Mouse (Mus musculus) right cerebral cortex, adult 2 months (tissue): ENCODE results near the gene Gpsm3.
"Not testable (repeated sequence)": the region's sequence is repeated elsewhere in the genome, so short reads cannot be mapped to it uniquely, and the experiment has no call there.

Source experiments
- DNase-seq, 2 experiments: peaks; one replicate each; pipeline ENCODE4 v3.0.0; 2021 to 2022; ENCODE audit warnings: low spot score in 2 of 2

Gene Gpsm3

DNA sequence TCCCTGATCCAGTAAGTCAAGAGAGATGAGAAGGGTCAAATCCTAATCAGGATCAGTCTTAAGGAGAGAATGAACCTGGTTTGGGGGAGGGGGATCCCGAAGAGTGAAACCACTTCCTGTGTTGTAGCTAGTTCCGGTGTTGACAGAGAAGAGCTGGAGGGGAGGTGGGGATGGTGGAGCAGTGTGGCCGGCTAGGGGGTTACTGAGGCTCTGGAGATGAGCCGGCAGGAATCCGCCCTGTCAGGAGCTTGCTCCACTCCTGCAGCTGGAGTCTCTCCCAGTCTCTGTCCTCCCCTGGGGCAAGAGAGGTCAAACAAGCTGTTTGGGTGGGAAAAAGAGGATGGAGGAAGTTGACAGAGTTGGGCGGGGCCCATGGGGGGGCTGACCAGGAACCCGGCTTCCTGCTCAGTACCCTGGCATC, at the start of gene Gpsm3:
Gene Gpsm3 (plus strand): TSS at position 126 of the 421 bp plus-strand sequence.
- DNase-seq: no peak

DNA sequence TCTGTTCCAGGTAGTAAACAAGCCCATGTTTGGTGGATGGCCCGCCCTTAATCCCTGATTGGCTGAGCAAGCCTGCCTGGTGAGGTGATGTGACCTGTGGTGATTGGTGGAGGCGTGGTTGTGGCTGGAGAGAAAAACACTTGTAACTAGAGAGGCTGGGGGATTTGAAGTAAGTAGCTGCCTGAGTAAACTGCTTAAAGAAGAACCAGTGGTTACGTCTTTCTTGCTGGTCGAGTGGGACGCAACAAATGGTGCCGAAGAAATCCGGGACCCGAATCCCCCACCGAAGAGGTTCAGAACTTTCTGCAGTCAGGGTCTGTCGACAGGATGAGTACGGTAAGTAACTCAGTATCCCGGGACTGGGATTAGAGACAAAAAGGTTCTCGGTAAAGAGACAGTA, 46.0 kb upstream of the Gpsm3 start:
- not testable (repeated sequence) for DNase-seq

DNA sequence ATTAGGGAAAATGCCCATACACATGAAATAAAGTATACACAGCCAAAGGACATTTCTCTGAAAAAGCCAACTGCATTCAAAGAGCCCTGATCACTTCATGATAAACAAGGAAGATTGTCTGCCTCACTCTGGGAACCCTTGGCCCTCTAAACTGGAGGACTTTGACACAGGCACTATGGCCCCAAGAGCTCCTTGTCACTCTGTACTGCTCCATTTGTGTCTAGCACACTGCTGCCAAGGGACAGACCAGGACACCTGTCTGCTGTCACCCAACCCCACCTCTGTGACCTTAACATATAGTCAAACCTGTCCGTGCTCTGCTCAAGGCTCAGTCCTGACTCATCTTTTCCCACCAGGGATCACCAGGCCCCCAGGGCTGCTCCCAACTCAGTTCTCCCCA, 42.8 kb upstream of the Gpsm3 start:
- no peak for DNase-seq

DNA sequence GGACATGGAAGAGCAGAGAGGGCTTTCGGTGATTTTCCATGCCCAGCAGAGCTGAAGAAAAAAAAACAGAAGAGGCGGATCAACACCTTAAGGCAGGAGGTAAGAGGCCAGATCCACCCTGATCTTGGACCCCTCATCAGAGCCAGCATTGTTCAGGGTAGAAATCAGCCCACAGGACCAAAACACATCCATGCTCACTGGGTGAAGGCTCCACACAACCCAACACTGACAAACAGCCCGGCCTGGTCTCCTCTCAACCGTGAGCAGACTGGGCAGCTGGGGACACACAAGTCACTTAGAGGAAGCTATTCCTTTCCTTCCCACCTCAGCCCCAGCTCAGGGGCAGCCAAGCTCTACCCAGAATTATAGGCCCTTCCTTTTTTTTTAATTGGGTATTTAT, 42.0 kb upstream of the Gpsm3 start:
- DNase-seq: no peak

DNA sequence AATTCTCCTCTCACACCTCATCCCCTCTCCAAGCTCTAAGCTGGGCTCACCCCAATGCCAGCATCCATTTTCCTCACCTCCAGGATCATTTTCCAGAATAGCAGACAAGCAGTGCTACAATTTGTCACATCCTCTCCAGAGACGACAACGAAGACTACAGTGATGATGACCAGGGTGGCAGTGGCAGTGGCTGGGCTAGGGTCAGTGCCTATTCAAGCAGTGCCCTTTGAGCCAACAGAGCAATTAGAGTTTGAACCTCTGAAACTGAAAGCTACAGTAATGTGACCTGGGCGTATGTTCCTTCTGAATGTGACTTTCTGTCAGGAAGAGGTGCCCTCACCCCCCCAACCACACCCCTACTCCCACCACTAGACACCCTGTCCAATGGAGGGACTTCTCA, 40.5 kb upstream of the Gpsm3 start:
- DNase-seq: no peak

DNA sequence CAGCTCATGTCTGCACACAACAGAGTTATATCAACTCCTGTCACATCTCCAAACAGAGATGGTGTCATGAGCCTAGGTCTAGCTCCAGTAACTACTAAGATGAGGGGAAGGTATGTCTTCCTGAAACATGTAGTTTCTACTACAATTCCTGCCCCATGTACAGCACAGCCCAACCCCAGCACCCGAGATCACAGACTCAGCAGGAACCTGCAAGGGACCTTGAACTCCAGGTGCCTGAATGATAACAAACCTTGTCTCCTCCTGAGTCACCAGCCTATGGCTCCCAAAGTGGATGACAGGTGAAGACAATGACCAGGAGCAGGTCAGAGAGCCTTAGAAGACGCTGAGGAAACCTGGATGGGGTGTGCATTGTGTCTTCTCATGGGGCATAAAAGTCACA, 39.8 kb upstream of the Gpsm3 start:
- DNase-seq: no peak

DNA sequence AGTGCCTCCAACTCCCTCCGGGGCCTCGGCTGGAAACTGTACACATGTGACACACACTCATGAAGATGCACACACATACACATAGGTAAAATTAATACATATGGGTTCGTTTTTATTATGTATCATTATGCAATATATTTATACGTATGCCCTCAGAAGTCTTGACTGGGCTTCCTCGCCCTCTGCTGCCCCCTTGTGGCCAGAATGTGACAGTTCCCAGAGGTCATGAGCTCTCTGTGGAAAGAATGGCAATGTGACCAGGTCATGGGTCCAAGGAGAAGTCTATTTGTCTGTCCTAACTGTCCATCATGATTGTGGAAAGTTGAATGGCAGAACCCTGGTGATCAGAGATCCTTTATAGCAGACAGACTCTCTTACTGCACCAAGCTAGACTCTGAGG, 34.1 kb upstream of the Gpsm3 start:
- peak; percentile 78 for DNase-seq

DNA sequence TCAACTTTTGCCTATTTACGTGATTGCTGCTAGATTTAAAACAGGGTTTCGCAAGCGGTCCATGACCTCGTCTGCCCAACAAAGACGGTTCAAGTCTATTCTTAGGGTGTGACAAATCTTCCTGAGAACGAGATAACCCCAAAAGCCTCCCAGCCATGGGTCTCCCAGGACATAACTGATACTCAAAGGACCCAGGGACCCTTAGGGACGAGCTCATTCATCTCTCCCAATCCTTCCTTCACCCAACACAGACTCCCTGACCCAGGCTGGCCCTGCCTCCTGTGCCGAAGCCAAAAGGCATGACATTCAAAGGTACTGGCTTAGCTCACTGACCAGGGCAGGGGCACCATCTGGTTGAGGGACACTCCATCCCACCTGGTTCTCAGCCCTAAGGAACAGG, 33.2 kb upstream of the Gpsm3 start:
- no peak for DNase-seq

DNA sequence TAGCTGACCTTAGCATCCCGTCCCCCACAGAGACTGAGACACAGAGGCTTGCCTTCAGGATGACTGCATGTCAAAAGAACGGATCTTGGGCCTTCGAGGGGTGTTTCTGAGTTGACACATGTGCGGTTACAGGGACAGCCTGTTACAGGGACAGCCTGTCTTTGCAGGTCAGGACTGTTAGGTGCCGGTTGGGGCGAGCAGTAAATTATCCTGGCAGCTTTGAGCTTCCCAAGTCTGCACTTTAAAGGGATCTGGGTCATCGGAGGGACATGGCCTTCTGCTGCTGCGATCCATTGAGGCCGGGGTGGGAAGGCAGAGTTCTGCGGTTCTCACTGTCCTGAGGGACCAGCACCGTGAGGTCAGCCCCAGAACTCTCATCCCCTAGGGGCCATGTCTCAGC, 32.2 kb upstream of the Gpsm3 start:
- no peak for DNase-seq

DNA sequence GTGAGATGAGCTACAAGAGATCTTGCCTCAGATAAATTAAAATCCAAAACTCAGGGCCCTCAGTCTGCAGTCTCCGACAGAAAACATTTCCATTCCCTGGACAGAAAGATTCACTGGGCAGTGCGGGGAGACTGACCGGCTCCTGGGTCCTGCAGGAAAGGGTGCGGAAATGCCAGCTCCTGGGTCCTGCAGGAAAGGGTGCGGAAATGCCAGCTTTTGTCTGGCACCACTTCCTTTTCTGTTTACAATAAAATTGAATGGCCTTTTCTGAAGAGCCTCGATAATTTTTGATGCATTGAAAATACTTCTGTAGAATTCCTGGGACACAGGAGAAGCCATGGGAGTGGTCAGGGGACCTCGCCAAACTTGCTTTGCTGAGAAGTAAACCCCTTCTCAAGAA, 30.5 kb upstream of the Gpsm3 start:
- DNase-seq: no peak

DNA sequence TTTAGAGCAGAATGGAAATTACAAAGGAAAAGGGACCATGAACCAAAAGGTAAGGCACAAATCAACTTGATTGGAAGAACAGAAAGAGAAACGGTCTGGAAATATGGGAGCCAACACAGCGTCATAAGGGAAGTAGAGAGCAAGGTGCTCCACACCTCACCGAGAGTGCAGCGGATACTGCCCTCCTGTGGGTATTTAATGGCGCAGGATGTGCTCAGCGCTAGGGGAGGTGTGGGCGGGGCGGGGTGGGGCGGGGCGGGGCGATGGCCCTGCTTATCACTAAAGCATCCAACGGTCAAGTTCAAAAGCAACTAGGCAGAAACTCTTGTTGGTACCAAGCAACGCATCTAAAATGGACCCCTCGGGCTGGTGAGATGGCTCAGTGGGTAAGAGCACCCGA, 29.7 kb upstream of the Gpsm3 start:
- no peak for DNase-seq

DNA sequence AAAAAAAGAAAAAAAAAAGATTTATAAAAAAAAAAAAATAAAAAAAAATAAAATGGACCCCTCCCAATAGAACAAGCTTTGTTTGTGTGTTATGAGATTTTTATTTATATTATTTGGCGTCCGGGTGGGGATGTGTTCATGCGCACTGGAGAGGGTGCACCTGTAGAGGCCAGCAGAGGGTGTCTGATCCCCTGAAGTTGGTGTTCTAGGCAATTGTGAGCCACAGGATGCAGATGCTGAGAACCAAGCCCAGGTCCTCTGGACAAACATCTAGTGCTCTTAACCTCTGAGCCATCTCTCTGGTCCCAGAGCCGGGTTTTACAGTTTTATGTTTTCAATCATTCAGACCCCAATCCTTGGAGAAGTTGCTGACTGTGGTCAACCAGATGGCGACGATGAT, 29.2 kb upstream of the Gpsm3 start:
- DNase-seq: no peak

DNA sequence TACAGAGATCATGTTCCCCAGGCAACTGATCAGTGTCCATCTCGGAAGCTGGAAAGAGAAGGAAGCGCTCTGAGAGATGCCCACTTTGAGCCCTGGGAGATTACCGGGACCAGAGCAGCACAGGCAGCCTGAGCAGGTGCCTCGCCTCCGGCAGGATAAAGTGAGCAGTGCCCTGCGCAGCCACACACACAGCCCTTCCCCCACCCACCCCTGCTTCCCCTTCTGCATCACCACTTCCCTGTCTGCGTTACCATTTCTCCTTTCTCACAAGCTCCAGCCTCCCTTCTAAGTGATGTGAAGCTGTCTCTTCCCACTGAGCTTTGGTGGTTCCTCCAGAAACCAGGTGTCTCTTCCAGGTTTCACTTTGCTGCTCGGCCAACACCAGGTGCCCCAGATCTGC, 28.4 kb upstream of the Gpsm3 start:
- DNase-seq: no peak

DNA sequence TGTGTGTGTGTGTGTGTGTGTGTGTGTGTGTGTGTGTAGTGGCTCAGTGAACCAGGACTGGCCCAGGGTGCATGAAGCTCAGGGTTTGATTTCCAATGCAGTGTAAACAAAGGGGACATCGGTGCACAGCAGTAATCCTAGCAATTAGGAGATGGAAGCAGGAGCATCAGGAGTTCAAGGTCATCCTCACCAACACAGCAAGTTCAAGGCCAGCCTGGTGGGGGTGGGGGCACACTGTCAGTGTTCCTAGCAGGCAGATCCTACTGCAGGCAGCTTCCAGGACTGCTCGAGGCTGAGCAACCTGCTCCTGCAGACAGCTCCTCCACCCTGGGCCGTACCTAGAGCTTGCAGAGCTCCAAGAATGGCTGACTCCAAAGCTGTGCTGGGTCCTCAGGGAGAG, 27.0 kb upstream of the Gpsm3 start:
- no peak for DNase-seq

DNA sequence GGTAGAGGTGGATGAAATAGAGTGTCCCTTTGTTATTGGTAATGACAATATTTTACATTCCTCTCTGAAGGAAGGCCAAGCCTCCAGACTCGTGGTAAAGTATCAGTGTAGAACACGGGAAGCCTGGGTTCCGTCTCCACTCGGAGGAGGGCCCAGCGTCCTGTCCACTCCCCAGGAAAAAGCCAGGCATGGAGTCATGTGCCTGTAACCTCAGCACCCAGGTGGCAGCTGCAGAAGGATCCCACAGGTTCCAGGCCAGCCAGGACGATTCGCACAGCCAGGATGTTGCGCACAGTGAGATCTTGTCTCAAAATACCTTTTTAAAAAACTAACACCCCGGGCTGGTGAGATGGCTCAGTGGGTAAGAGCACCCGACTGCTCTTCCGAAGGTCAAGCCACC, 26.3 kb upstream of the Gpsm3 start:
- DNase-seq: no peak

DNA sequence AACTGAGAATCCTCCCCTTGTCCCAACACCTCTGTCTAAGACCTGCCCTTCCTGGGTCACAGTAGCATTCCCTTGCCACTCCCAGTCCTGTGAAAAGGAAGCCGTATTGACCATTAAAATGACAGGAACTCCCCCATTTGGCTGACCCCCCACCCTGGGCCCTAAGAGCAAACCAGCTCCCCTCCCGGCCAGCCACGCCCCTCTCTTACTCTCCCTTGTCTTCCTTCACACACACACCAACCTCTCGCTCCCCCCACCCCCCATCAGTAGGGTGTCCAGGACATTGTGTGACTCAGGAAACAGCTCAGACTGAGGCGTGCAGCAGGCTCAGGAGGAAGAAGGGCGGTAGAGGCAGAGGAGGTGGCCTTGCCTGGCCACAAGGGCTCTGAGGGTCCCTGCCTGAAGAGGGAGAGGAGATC, 25.6 kb upstream of the Gpsm3 start, which contains the start of gene Notch4:
Gene Notch4 (plus strand): TSS at position 266 of the 419 bp plus-strand sequence.
- no peak for DNase-seq

DNA sequence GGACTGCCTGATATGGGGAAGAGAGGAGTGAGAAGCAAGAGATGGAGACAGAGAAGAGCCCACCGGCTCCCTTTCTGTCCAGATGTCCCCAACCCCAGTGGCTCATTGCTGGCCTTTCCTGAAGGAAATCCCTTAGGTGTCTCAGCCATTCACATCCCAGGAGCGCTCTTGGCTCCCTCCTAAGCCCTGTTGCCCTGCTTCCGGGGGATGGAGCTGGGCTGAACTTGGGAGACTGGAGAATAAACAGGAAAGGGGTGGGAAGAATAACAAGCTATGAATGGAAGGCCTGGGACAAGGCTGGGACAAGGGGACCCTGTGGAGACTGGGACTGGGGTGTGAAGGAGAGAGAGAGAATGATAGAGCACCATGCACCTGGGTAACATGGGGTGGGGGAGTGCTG, 24.8 kb upstream of the Gpsm3 start:
- DNase-seq: no peak

DNA sequence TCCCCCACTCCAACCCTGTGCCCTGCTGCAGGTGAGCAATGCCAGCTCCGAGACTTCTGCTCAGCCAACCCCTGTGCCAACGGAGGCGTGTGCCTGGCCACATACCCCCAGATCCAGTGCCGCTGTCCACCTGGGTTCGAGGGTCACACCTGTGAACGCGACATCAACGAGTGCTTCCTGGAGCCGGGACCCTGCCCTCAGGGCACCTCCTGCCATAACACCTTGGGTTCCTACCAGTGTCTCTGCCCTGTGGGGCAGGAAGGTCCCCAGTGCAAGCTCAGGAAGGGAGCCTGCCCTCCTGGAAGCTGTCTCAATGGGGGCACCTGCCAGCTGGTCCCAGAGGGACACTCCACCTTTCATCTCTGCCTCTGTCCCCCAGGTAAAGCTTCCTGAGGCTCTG, 22.3 kb upstream of the Gpsm3 start:
- no peak for DNase-seq

DNA sequence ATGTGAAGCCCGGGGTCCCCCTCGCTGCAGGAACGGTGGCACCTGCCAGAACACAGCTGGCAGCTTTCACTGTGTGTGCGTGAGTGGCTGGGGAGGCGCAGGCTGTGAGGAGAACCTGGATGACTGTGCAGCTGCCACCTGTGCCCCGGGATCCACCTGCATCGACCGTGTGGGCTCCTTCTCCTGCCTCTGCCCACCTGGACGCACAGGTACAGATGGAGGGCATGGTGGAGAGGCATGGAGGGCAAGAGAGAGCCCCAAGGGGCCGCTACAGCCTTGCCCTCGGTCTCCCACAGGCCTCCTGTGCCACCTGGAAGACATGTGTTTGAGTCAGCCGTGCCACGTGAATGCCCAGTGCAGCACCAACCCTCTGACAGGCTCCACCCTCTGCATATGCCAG, 21.2 kb upstream of the Gpsm3 start:
- no peak for DNase-seq

DNA sequence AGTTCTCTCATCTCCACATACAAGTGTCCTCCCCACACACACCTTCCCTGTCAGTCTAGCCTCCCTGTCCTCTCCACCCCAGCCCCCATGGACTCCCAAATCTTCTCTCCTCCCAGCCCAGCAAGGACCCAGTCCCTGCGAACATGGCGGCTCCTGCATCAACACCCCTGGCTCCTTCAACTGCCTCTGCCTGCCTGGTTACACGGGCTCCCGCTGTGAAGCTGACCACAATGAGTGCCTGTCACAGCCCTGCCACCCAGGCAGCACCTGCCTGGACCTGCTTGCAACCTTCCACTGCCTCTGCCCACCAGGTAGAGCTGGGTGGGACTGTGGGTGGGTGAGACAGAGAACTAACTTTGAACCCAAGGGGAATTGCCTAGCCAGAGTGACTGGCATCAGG, 19.7 kb upstream of the Gpsm3 start:
- no peak for DNase-seq

DNA sequence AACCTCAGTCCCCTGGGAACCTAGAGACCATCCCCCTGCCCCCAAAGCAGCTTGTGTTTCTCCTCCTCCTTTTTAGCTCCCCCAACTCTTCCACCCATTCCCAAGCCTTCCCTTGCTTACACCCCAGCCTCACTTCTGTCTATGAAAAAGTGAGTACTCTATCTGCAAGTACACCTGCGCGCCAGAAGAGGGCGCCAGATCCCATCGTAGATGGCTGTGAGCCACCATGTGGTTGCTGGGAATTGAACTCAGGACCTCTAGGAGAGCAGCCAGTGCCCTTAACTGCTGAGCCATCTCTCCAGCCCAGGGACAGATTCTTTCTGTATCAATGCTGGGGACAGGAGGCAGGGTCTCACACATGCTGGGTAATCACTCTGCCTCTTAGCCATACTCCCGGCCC, 17.7 kb upstream of the Gpsm3 start:
- DNase-seq: no peak

DNA sequence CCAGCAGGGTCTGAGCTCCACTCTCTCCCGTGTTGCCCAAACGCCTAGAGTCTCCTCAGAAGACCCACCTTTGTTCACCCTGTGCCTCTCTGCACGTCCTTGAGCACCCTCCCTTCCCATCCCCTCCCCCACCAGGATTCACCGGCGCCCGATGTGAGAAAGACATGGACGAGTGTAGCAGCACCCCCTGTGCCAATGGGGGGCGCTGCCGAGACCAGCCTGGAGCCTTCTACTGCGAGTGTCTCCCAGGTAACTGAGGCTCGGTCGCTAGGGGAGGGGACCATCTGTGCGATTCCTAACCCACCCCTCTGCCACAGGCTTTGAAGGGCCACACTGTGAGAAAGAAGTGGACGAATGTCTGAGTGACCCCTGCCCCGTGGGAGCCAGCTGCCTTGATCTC, 17.2 kb upstream of the Gpsm3 start:
- DNase-seq: no peak

DNA sequence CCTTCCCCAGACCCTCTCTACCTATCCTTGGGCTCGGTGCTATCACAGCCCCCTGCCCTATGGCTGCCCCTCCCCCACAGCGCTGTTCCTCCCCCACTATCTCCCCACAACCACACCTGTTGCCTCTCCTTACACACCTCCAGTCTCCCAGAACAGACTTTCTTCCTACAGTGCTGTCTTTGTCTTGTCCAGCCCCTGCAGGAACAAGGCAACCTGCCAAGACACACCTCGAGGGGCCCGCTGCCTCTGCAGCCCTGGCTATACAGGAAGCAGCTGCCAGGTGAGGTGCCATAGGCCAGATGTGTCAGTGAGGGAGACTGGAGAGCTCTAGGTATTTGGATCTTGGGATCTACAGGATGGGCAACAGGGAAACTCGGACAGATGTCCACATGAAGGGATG, 13.0 kb upstream of the Gpsm3 start:
- no peak for DNase-seq

DNA sequence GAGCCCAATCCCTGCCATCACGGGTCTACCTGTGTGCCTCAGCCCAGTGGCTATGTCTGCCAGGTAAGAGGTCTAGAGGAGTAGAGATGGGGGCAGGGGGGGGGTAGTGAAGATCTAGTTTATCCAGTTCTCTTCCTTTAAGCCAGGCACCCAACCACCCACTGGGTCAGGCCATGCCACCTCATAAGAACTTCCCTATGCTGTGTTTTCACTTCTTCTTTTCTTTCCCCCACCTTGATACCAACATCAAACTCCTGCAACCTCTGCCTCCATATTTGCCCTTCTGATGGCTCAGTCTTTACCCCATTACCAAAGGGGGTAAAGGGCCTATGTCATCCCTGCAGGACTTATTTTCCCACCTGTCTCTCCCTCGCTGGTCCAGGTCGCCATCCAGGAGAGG, 11.5 kb upstream of the Gpsm3 start:
- DNase-seq: no peak

DNA sequence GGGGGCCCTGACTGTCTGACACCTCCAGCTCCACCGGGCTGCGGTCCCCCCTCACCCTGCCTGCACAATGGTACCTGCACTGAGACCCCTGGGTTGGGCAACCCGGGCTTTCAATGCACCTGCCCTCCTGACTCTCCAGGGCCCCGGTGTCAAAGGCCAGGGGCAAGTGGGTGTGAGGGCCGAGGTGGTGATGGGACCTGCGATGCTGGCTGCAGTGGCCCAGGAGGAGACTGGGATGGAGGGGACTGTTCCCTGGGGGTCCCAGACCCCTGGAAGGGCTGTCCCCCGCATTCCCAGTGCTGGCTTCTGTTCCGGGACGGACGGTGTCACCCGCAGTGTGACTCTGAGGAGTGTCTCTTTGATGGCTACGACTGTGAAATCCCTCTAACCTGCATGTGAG, 7.1 kb upstream of the Gpsm3 start:
- no peak for DNase-seq
